Mouse (Mus musculus) urinary bladder, postnatal 14 days (tissue): ENCODE results near the gene Brcc3.

Experiments
- DNase-seq: peaks from one replicate; pipeline ENCODE4 v3.0.0; 2021; ENCODE audit warnings: low spot score

The Brcc3 gene

DNA sequence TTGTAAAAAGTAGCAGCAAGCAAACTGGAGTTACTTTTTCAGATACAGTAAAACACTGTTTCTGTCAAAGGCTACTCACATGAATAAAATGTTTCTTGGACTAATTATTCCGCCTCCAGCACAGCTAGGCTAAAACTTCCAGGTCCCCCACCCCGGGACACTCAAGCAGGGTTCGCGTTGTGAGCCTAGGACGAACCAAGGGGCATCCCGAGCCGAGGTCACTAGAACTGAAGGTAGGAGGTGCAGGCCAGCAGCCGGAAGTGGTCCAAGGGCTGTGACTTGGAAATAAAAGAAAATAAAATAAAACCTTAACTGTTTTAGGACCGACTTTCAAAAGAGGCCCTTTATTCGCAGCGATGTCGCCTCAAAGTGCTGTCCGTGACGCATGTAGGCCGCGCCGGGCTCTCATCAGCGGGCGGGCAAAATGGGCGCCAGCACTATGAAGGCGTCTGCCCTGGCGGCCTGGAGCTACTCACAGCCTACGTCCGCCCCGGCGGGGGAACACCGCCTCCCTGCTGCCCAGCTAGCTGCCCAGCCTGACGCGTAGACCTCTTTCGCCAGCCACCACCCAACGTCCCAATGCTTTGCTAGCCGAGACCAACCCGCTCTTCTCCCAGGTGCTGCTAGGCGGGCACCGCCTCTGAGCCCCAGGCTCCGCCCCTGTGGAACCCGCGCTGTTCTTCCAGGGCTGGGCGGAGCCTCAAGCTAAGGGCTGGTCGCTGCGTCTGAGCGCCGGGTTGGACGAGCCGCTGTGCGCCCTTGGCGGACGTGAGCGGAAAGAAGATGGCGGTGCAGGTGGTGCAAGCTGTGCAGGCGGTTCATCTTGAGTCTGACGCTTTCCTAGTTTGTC is at the start of gene Brcc3, which contains the start of the genes Cmc4 and Mtcp1:
Brcc3 (plus strand) TSS at position 693 of the 850 bp plus-strand sequence.
Cmc4 (minus strand) TSS at position 649 of the 850 bp plus-strand sequence.
Mtcp1 (minus strand) TSS at position 653 of the 850 bp plus-strand sequence.
- peak; percentile 86 for DNase-seq

DNA sequence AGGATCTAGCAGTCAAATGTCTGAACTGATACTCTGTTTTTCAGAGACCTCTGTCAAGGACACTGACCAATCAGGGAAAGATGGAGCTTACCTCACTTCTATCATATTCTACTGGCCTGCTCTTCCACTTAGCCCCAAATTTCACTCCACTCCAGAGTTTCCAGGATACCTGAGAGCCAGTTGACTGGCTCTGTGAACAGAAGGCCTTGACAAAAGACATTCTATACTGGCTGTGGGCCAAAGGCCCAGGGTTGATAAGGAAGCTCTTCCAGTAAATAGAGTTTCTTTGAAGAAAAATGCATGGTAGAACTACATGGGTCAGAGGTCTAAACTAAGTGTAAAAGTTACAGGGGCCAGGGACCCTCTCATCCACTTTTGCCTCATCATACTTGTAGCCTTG is 46.2 kb upstream of the Brcc3 start:
- no peak for DNase-seq

DNA sequence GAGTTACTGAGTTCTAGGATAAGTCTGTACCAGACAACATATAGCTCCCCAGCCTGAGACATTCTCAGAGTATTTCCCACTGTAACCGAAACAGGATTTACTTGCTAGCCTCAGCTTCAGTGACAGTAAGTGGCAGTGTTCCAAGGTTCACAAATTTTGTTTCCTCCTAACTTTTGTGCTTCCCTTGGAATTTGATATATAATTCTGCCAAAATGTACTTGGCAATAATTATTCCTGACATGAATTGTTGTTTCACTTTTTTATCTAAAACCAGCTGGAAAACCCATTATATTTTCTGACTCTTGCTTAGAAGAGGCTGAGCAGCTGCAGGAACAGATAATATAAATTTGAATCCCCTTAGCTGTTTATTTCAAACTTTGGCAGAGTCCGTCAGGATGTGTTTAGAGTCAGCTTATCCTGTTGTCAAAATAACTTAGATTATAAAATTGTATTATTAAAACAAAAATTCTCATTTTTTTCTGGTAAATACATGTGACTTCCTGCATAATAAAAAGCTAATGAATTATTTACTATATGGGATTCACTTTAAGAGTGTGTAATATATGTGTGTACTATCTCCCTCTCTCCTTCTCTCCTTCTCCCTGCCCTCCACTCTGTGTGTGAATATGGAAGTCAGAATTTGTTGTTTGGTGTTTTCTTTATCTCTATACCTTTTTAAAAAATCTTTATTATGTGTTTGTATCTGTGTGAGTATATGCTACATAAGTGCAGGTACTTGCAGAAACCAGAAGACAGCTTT is 43.6 kb upstream of the Brcc3 start:
- no peak for DNase-seq

DNA sequence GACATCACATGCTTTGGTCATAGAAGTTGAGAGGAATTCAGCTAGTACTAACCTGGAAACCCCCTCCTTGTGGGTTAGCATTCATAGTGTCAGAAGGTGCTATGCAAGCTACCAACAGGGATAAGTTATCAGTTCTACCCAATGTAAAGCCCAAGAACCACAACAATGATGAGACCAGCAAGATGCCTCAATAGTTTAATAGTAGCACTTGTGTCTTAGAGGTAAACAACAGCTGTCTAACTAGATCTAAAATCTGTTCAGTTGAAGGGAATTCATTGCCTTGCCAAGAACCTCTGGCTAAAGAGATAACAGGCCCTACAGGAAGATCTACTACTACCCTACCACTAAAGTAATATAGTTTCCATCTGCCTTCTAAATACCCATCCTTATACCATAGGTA is 39.6 kb upstream of the Brcc3 start:
- no peak for DNase-seq

DNA sequence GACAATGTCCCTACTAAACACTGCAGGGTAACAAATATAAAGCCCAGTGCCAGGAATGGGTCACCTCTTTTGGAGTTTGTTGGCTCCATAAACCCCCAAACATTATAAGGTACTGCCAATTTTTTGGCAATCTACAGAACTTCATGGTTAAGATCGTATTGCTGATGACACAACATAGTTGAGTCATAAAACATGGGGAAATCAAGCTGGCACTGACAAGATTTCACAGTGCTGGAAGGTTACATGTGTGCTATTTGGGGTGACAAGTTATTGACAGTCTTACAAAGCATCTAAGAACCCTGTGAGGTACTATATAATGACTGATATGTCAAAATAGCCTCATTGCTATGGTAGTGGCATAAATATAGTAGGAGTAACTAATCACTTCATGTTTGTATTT is 35.3 kb upstream of the Brcc3 start:
- no peak for DNase-seq

DNA sequence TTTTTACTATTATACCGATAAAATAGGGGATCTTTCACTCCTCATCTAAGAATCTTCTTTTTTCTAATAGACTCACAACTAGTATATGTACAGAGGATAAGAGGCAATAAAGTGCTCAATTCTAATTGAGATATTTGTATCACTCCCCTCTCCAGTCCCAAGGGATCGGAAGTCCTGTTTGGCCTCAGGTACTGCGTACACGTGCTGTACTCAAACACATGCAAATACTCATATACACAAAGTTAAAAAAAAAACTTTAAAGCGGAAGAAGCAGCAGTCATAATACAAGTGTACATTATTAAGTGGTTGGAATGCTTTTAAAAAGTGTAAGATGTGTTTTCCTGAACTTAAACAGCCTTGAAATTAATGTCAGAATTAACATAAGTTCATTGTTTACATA is 34.7 kb upstream of the Brcc3 start:
- no peak for DNase-seq

DNA sequence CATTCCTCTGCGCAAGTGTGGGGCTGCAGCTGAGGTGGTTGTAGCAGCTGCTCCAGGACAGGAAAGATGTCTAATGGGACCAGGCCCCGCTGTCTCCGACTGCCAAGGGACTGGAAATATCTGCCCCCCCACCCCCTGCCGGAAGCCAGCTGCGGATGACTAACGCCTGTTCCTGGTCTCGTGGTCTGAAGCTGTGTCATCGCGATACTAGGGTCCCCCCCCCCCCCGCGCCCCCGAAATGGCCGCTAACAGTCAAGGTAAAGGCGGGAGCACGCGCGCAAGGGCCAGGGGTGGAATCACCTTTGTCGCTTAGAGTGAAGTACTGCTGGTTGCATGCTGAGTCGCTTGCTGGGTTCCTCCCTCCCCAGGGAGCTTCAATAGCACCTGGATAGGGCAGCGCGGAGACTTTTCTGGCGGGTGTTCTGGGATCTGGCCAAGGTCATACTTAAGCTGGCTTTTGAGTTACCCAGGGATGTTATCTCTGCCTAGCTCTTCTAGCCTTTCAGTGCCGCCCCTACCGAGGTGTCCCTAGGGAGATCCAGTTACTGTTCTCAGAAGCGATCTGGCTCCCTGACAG is 34.1 kb upstream of the Brcc3 start, which contains the start of the genes Fundc2 and F8:
Fundc2 (plus strand) TSS at position 205 of the 577 bp plus-strand sequence.
F8 (minus strand) TSS at position 421 of the 577 bp plus-strand sequence.
- peak; percentile 77 for DNase-seq

DNA sequence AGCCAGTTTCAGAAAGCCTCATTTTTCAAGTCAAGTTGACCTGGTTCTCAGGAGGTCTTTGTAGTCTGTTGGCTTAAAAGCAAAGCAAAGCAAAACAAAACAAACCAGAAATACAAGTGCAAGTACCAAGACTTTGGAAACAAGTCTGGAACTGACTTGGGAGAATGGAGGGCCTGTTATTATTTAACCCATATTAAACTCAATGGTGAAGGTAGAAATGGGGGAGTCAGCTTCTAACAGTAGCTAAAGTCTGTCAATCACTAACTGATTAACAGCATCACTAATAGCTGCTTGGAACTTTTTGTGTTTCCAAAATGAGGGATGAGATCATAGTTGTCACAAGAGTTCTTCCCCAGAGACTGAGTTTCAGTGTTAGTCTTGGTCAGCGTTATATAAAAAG is 17.0 kb upstream of the Brcc3 start:
- DNase-seq: no peak

DNA sequence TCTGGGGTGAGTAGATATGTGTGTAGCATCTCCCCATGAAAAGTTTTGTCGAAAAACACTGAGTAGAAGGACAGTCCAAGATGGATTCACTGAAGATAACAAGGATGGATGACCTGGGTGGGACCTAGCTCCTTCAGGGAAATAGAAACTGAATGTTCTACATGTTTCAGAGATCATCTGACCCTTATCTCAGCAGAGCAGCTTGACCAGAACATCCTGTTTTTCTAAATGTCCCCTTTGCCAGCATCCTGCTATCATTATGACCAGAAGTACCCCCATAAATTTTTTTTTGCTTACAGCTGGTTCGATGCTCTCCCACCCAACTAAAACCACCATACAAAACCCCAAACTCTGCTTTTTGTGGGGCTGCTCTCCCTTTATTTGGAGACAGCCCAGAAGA is 13.8 kb upstream of the Brcc3 start:
- DNase-seq: no peak

DNA sequence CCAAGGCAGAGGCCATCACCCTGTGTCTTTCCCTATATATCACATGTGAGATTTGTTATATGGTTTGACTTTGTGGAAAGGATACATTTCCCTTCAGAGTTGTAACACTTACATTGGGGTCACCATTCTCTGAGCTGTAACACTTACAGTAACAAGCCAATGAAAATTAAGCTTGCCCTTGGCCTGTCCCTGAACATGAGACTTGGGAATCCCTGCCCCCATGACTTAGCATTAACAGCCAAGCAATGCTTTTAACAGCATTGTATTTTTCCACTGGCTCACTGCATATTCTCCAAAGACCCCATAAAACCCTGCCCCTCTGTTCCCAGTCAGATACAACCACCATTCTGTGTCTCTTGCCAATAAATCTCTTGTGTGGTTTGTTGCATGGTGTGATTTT is 13.1 kb upstream of the Brcc3 start:
- no peak for DNase-seq

DNA sequence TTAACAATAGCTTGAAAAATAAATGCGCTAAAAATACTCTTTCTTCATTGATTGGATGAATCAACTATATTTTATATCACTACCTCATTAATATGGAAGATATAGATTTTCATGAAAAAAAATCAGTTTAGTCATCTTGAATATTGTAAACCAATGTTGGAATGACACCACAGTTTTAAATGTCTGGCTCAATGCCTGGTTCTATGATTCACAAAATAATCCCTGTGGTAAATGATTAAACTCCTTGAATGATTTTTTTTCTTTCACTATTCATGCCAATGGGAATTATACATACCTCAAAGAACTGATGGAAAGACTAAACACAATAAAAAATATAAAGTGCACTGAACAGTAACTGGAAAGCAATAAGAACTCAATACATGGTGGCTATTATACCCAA is 6.7 kb upstream of the Brcc3 start:
- DNase-seq: no peak

DNA sequence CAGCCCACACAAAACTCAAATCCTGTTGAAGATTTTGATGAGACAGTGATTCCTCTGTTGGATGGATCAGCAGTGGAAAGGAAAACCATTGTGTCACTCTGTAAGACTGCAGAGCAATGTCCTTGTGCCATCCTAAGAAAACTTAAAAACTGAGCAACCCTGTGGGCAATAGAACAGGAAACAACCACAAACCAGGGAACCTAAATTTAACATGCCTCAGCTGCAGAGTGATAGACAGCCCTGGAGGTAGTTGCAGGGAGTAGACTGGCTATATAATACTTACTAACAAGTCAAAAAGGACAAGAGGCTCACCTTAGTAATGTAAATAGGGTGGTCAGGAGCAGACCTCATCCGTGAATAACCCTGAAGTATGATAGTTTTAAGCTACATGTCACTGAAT is 38.2 kb downstream of the Brcc3 start:
- DNase-seq: no peak

DNA sequence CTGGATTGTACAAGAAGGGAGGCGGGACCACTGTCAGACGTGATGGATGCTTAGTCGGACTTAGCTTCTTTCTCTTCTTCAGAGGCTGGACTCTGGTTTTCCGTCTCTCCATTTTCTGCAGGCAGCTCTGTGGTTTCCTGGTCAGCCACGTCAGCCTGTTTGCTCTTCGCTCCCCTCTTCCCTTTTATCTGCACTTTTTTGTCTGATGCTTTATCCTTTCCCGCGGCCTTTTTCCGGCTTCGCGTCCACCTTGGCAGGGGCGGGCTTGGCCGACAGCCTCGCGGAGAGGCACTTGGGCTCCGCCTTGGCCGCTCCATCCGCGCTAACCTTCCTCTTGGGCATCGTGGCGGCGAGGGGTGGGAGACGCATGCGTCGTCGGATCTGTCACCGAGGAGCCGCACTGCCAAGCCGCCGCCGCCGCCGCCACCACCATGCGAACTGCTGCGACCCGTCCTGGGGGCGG is 58.8 kb downstream of the Brcc3 start:
- DNase-seq: peak; percentile 49

DNA sequence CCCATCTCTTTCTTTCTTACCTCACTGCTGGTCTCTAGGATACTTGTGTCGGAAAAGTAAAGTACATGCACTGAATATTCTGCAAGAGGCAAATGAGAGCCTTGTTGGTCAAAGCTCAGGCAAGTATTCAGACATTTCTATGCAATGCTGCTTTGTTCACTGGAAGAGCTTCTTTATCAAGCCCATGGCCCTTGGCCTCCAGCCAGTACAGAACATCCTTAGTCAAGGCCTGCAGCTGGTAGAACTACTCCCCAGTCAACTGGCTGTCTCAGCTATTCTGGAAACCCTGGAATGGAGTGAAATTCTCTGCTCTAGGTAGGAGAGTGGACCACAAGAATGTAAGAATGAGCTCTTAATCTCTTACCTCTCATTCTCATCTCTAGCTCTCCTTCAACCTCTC is 73.5 kb downstream of the Brcc3 start:
- DNase-seq: no peak
